Mouse (Mus musculus) splenic B cell, adult 2 months (primary cell): ENCODE results near the gene Gm28043.

Experiments
- DNase-seq: peaks from one replicate; pipeline ENCODE4 v3.0.0-alpha.2; 2011; ENCODE audit warnings: low read depth, low spot score
- H3K27me3 ChIP-seq: 2 replicates; pipeline ENCODE4 v1.6.1; 2012; ENCODE audit warnings: mild to moderate bottlenecking, low read length, moderate library complexity, mixed read lengths; ENCODE audit not compliant: control insufficient read depth, poor library complexity, insufficient read depth, severe bottlenecking
- H3K36me3 ChIP-seq: 2 replicates; pipeline ENCODE4 v1.6.1; 2012; ENCODE audit warnings: mild to moderate bottlenecking, low read length, moderate library complexity, mixed read lengths; ENCODE audit not compliant: control insufficient read depth, poor library complexity, insufficient read depth, severe bottlenecking

Gm28043 gene

DNA sequence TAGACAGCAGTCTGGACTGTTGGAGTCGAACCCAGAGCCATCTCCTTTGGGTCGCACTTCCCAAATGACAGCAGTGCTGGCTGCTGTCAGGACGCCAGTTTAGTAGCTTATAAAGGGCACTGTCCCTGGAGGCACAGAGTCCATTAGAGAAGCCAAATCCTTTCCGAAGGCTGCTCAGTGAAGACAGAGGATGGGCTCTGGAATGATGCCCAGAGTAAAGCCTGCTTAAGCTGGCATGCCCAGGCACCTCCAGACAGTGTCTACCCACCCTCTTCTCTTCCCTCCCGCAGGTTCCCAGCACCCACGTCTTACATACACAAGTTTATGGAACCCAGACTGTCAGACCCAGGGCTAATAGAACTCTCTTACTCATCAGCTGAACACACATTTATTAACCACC is 109.9 kb downstream of the Gm28043 start:
- Histone ChIP-seq H3K27me3 (no peaks in the 10 kb centered on the region), H3K36me3 (no peaks in the 10 kb centered on the region)
- no peak for DNase-seq

DNA sequence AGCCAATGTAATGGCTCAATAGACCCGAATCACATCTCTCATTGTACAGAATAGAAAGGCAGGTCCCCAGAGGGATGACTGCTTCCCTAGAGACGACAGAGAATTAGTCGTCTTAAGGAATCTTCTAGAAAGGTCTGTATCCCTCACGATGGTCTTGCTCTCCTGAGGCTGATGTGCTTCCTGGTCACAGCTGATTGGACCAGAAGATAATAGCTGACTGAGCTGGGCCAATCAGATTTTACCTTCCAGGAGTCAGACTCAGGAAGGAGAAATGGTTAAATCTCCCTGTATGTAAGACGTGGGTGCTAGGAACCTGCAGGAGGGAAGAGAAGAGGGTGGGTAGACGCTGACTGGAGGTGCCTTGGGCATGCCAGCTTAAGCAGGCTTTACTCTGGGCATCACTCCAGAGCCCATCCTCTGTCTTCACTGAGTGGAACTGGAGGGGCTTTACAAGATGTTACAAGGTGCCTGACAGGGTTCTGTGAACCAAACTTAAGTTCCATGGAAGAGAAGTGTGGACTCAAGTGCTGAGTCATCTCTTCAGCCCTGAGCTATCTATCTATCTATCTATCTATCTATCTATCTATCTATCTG is 110.4 kb downstream of the Gm28043 start:
- DNase-seq: no peak
- H3K27me3 ChIP-seq: no peaks in the 10 kb centered on the region
- H3K36me3 ChIP-seq: no peaks in the 10 kb centered on the region

- H3K27me3 ChIP-seq: no peaks in the 10 kb centered on the region
- peak; percentile 36 for DNase-seq
- H3K36me3 ChIP-seq: no peaks in the 10 kb centered on the region
These were observed 113.4 kb downstream of the Gm28043 start for GRCm38 (mm10) chr17:29728082-29728481.

GRCm38 (mm10) chr17:29730510-29731265 is 116.0 kb downstream of the Gm28043 start:
- DNase-seq: no peak

GRCm38 (mm10) chr17:29731266-29731952 is 116.7 kb downstream of the Gm28043 start:
- DNase-seq: no peak
- H3K27me3 ChIP-seq: no peaks in the 10 kb centered on the region
- no peaks in the 10 kb centered on the region for H3K36me3 ChIP-seq

More at GRCm38 (mm10) chr17:29730510-29731265, 116.0 kb downstream of the Gm28043 start:
- H3K27me3 ChIP-seq: no peaks in the 10 kb centered on the region
- no peaks in the 10 kb centered on the region for H3K36me3 ChIP-seq

- no peak for DNase-seq
- Histone ChIP-seq H3K36me3 (no peaks in the 10 kb centered on the region), H3K27me3 (no peaks in the 10 kb centered on the region)
These were observed 117.3 kb downstream of the Gm28043 start for GRCm38 (mm10) chr17:29731953-29732325.

DNA sequence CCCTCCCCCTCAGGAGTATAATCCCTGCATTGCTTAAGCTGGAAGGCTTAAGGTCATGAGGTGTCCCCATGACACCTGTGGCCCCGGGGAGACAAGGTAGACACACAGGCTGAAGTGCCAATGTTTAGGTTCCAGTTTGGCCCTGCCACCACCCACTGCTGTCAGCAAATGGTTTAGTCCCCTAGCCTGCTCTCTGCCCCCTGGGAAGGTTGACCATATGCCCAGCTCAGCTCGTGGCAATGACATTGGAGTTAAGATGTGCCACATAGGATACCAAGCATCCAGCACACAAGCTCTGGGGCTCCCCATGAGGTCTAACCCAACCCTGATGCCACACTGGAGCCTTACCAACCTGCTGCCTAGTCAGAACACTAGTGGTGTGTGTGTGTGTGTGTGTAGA is 117.8 kb downstream of the Gm28043 start:
- Histone ChIP-seq H3K27me3 (no peaks in the 10 kb centered on the region), H3K36me3 (no peaks in the 10 kb centered on the region)
- DNase-seq: no peak

GRCm38 (mm10) chr17:29736448-29737014 is 121.9 kb downstream of the Gm28043 start:
- H3K27me3 ChIP-seq: no peaks in the 10 kb centered on the region
- no peak for DNase-seq
- H3K36me3 ChIP-seq: no peaks in the 10 kb centered on the region

- Histone ChIP-seq H3K27me3 (no peaks in the 10 kb centered on the region), H3K36me3 (no peaks in the 10 kb centered on the region)
- peak; percentile 40 for DNase-seq
These were observed 123.5 kb downstream of the Gm28043 start for GRCm38 (mm10) chr17:29737849-29738804.

DNA sequence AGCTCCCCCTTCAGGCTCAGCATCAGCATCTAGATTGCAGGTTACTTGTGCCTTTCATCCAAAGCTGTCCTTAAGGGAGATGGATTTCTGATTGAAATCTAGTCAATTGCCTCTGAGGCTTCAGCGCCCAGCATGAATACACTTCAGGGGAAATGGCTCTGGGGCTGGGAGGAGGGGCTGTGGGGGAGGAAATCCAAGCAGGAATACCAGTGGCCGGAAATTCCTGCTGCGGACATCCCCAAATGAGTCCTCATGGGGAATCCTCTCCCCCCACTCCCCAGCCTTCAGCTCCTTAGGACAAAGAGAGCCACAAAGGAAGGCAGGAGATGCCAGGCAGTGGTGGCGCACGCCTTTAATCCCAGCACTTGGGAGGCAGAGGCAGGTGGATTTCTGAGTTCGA is 132.8 kb downstream of the Gm28043 start:
- H3K27me3 ChIP-seq: no peaks in the 10 kb centered on the region; the same call in 1 of the 2 replicates
- no peak for DNase-seq
- H3K36me3 ChIP-seq: no peaks in the 10 kb centered on the region
